Mouse (Mus musculus) inflammation-experienced regulatory T-cells, adult 6 months (primary cell): ENCODE data around the gene Arhgap6. TPM values are rescaled to one million over a fixed set of nuclear protein-coding genes. Genes with fewer than 3 reads are reported as not detected.

Experiments
- ATAC-seq: one replicate; pipeline ENCODE4 v1.8.0; 2017
- polyA plus RNA-seq, 3 experiments: library from polyadenylated mRNA; unstranded; fragments of 100-300 nt; shearing (Covaris generic); gene quantifications; one replicate each; pipeline ENCODE4 v1.2.1; 2017

Gene Arhgap6
- polyA plus RNA-seq, 3 experiments from 2014 or later, result 0.11 to 0.25 TPM; not detected in 1

- ATAC-seq, result no peak
These were observed 212.2 kb downstream of the Arhgap6 start for GRCm38 (mm10) chrX:169007066-169007465.

DNA sequence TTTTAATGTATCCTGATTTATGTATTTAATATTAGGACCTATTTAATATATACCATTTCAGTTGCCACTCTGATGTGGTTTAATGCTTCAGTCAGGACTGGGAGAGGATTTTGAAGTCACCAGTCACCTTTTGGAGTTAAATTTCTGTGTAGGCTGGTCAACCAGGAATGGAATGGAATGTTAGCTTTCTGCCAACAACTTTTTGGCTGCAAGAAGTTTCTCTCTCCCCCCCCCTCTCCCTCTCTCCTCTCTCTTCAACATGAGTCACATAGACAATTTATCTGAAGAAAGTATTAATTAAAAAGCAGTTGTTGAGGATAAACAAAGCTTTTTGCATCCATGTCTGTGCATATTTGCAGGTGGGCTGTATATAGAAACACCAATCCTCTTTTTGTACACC is 217.8 kb downstream of the Arhgap6 start:
- no peak for ATAC-seq

DNA sequence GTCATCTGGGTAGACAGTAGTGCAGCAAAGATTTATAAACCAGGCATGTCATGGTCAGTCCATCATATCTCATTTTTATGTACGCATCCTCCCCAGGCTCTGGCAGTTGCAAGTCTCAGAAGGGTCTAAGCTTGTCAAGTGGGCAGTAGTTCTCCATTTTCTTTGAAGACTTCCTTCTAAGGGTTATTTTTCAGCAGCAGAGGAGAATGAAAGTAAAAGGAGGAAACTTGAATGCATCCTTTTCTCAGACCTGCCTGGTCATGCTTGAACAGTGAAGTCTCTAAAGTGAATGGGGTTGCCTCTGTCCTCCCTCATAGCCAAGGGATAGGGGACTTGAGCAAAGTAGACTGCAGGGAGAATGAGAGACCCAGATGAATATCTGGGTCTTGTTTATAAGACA is 239.5 kb downstream of the Arhgap6 start:
- no peak for ATAC-seq

DNA sequence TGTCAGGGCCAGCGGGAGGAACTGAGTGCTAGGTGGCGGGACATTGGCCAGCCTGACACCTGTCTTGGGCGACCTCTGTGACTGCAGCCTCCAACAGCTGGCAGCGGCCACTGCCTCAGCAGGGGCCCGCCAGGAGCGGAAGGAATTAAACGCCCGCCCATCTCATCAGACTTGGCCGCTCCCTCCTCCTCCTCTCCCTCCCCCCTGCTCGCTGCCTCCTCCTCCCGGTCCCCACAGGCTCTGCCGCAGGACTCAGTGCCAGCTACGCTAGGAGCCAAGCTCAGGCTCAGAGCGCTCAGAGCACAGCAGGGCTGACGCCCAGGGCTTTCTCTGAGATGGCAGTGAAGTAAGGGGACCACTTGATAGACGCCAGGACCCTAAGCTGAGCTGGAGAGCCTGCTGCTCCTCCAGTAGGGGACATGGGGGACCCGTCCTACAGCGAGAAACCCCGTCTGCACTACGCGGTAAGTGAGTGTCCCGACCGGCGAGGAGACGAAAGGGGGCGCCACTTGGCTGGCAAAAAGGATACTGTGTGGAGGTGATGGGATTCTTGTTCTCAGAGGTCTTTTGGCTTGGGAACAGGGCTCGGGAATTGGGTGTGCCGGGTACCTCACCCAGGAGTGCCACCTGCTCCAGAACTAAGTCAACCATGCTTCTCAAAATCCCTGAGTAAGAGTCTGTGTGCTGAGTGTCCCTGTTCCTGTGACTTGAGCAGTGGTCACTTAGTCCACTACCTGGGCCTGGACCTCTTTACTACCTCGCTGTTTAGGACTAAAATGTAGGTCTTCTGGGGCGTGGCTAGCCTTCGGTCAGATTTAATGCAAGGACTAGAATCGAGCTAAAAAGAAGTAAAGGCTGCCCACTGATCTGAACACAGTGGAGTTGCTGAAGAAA is 241.8 kb downstream of the Arhgap6 start:
- ATAC-seq, result no peak

DNA sequence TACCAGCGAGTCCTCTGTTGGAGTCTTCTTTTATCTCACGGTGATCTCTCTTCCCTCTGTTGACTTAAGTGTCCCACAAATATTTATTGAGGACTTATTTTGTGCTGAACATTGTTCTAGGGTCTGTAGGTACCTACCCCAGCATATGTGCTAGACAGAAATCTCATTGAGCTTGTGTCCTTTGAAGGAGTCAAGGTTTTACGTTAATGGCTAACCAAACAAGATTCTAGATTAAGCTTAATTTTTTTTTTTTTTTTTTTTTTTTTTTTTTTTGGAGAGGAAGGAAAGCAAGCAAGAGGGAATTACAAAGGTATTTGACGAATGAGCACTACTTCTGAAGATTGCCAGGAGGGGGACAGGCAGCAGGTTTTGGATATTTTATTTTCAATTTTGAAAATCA is 242.5 kb downstream of the Arhgap6 start:
- ATAC-seq, result no peak

DNA sequence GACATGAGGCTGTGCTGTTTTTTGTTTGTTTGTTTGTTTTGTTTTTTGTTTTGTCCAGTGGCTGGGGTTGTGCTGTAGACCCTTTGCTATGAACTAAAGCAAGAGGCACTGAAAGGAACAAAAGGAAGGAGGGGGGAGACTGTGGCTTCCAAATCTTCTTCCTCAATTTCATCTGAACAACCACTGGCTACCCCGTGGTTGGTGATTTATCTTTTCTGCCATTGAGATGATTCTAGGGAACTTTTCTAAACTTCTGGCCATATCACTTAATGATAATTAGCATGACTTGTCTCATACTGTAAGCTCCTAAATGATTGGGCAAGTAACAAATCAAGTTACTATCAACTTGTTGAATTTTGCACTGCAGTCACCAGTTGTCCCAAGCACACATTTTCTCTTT is 249.0 kb downstream of the Arhgap6 start:
- ATAC-seq, result no peak

- no peak for ATAC-seq
These were observed 252.7 kb downstream of the Arhgap6 start for GRCm38 (mm10) chrX:169047595-169047994.

DNA sequence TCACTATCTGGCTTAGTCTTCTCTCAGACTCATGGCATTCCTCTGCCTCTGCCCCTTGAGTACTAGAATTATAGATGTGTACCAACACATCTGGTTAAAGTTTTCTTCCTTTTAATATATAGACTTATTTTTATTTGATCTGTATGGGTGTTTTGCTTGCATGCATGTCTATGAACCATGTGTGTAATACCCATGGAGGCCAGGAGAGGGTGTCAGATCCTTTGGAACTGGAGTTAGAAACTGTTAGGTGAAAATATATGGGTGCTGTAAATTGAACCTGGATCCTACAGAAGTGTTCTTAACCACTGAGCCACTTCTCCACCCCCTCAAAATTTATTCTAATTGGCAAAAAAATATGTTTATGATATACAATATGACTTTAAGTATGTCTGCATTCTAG is 254.7 kb downstream of the Arhgap6 start:
- no peak for ATAC-seq

DNA sequence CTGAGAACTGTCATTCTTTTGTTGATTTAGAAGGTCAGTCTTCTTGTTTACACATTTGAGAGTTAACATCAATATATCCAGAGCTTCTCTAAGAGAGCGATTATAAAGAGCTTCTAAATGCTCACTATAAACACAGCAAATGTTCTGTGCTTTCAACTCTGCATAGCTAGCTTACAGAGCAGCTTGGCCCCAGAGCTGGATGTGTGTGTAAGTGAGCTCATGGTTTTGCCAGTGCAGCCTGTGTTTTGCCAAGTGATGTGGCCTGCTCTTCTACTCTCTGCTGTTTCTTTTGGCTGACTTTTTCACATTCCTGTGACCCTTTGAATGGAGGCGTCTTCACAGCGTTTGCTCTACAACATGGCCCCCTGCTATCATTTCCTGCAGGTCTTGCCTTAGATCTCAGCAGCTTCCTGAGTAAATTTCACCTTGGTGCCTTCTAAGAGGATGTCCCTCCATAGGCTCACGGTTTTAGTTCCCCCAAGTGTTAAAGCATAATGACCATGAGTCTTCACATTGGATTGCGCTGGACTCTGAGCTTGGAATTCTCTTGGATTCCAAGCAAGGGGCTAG is 259.1 kb downstream of the Arhgap6 start:
- no peak for ATAC-seq

DNA sequence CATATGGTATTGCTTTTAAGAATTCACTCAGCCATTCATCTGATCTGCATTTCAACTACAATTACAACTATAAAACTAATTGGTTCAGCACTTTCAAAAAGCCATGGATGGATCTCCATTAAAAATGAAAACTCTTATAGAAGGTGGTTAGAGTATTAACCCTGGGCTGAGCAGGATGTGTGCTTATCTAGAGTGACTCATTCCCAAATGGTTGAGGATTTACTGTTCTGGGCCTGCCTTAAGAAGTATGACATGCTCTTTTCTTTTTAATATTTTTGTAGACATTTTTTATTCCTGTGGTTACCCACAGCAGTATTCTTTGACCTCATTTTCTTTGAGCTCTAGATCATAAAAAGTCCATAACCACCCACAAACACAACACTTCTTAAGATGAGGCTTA is 267.7 kb downstream of the Arhgap6 start:
- ATAC-seq, result no peak

- no peak for ATAC-seq
These were observed 270.4 kb downstream of the Arhgap6 start for GRCm38 (mm10) chrX:169065298-169065697.

DNA sequence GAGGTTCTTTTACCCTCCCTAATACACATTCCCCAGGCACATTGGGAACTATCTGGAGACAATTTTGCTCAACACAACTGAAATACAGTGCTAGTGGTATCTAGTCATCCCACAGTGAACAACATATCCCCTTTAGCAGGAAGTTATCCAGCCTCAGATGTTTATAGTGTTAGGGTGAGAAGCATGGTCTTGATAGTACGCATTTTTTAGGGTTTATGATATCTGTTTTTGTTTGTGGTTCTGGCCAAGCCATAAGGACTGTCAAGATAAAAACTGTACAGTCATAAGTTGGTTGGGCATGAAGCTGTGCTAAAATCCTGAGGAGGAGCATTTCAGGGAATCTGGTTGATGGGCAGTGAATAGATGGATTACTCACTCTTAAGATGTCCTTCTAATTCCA is 271.0 kb downstream of the Arhgap6 start:
- no peak for ATAC-seq

DNA sequence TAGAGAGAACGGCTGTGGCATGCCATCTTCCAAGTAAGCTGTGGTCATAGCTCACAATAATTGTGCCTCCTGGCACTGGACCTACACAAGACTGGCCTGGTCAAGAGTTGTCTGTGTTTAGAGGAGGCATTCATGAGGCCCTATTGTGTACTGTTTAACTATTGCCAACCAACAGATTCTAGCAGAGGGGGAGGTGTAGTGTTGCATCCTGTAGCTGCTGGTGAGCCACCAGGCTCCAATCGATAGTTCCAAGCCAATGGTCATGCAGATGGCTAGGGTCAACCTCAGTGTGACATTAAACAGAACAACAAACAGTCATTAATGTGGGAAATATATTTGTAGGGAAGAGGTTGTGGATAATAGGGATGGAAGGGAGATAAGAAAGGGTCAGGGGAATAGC is 280.1 kb downstream of the Arhgap6 start:
- ATAC-seq, result no peak

DNA sequence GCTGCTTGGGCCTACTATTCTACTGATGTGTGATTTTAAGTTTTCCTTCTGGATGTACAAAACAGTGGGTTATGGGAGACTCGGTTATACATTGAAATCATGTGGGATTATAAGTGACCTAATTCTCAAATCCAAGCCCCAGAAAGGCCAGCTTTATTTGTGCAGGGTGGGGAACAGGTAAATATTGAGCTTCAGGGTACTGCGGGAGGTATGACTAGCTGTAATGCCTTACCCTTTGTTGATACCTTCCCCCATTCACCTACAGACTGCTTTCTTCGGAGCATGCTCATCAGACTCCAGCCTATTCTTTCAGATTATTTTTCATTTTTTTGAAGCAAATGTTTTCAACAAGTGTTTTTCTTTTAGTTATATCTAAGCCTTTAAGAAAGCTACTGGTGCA is 286.7 kb downstream of the Arhgap6 start:
- ATAC-seq, result no peak

DNA sequence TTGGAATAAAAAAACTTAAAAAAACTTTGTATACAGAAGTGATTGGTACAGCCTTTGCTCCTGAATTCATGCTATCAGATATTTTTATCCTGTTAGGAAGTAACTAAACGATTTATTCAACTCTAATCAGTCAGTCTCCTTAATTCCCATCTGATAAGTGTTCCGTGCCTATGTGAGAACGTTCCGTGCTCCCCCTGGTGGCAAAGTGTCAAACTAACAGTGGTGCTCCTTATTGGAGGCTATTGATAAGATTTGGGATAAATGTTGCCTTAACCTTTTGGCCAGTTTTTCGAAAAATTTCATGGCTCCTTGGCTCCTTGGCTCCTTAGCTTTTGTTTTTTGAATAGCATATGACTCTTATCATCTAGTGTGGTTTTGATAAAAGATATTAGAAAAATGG is 291.0 kb downstream of the Arhgap6 start:
- no peak for ATAC-seq

GRCm38 (mm10) chrX:169089221-169089620 is 294.3 kb downstream of the Arhgap6 start:
- ATAC-seq, result no peak

- no peak for ATAC-seq
These were observed 299.7 kb downstream of the Arhgap6 start for GRCm38 (mm10) chrX:169094601-169095000.

DNA sequence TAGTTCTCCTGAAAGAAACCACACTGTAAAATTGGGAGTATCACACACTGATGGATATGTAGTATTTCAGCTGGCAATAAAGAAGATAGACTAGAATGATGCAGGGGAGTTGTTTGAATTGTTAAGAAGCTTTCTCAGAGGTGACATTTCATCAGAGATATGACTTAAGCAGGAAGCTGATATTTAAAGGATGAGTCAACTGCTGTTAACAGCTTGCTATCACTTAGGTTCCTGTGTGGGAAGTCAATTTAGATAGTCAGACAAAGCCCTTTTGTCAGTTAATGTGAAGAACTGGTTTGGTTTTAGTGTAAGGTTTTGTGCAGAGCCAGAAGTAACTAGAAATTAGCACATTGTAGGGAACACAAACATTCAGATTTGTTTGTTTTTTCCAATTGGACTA is 300.7 kb downstream of the Arhgap6 start:
- no peak for ATAC-seq

DNA sequence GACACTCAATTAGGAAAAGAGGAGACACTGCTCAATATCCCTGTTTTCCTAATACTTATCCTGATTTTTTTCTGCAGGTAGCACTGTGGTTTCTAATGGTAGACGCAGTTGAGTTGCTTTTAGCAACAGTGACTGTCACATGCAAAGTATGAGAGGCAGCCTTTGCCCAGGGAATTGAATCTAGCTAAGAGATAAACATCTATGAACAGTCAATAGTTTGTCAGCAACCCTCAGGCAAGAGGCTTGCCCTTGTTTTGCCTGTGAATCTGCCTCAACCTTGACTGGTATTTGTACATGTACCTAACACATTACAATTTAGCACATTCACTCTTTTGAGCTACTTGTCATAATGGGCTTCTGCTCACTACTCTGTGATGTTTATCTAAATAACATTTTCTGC is 307.8 kb downstream of the Arhgap6 start:
- ATAC-seq, result no peak

DNA sequence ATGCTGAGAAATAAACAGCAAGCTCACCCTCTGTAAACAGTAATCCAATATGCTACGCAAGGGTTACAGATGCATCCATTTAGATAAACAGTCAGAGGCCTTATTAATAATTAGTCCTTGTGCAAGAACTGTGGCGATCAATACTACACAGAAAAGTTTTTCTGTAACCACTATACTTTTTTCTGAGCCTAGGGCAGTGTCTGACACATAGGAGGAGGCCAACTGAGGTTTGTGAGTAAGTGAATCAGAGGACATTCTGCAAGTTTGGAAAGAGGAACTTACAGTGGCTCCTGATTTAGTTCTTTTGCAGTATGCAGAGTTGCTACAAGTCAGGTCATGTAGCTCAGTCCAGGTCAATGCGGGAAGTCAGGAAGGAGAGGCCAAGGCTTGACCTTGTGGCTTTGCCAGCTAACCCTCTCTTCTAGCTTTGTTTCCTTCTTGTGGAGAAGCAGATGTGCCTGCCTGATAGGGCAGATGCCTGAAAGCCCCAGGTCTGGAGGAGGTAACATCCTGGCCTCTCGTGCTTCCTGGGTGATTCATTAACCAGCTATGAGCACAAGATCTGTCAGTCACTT is 311.2 kb downstream of the Arhgap6 start:
- ATAC-seq, result no peak

GRCm38 (mm10) chrX:169107372-169107771 is 312.5 kb downstream of the Arhgap6 start:
- no peak for ATAC-seq

DNA sequence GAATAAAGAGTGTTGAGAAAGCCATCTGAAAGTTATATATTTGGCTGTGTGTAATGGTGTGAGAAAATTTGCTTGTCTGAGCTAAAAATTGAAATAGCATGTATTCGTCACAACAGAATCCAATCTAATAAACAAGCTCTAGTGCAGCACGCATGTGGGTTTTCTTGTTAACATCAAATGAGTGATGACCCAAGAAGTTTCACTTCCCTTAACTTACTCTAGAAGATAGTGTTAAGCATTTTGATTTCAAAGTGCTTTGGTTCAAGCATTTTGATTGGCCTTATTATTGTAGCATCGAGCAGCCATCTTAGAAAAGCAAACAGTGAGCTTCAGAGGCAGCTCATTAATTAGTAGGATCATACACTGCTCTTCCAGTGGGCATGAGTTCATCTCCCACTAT is 315.1 kb downstream of the Arhgap6 start:
- ATAC-seq, result no peak

GRCm38 (mm10) chrX:169112662-169113061 is 317.8 kb downstream of the Arhgap6 start:
- ATAC-seq, result no peak
